Mouse (Mus musculus): ENCODE results near the gene Usp47. TPM values are rescaled to one million over a fixed set of nuclear protein-coding genes. Genes with fewer than 3 reads are reported as not detected.

Usp47 gene
- polyA plus RNA-seq (2016; fragmentation: Nextera tagmentation; extraction: Ambion mirVana), result 88.0 and 90.9 TPM in 2 replicates

GRCm38 (mm10) chr7:112023150-112023600 lies at the start of gene Usp47:
Gene Usp47 (plus strand): TSS chr7:112023504.
- Histone ChIP-seq H3K36me3 (replicated peaks) (peaks cover 6% of the 10 kb centered on the region), H3K9me3 (no peaks in the 10 kb centered on the region), H3K4me1 (peaks cover 28% of the 10 kb centered on the region), H3K4me3 (peak within 1 kb of the TSS; percentile 96), H3K27me3 (replicated peaks; ENCODE audit: low read depth, poor library complexity, severe bottlenecking) (no peaks in the 10 kb centered on the region), H3K27ac (replicated peaks) (peak within 1 kb of the TSS; percentile 99)
- DNase-seq (ENCODE audit: low spot score), result peak; percentile 92
- WGBS, result under 1% methylated on average over 54 of the region's 54 CpGs

- H3K27ac ChIP-seq (replicated peaks), result no peak overlapping the region
- H3K36me3 ChIP-seq (replicated peaks), result no peaks in the 10 kb centered on the region
- H3K27me3 ChIP-seq (replicated peaks; ENCODE audit: low read depth, poor library complexity, severe bottlenecking), result no peaks in the 10 kb centered on the region
- H3K9me3 ChIP-seq, result no peaks in the 10 kb centered on the region
- 72% methylated on average over 2 of the region's 2 CpGs for WGBS
- DNase-seq (ENCODE audit: low spot score), result no peak
- no peaks in the 10 kb centered on the region for H3K4me1 ChIP-seq
- no peak overlapping the region for H3K4me3 ChIP-seq
These were observed 46.9 kb upstream of the Usp47 start for GRCm38 (mm10) chr7:111976401-111976800.

GRCm38 (mm10) chr7:111977871-111978270 lies 45.4 kb upstream of the Usp47 start:
- no peak overlapping the region for H3K4me3 ChIP-seq
- WGBS, result 88% methylated on average over 3 of the region's 3 CpGs
- H3K9me3 ChIP-seq, result no peaks in the 10 kb centered on the region
- no peaks in the 10 kb centered on the region for H3K4me1 ChIP-seq
- no peaks in the 10 kb centered on the region for H3K36me3 ChIP-seq (replicated peaks)
- no peaks in the 10 kb centered on the region for H3K27me3 ChIP-seq (replicated peaks; ENCODE audit: low read depth, poor library complexity, severe bottlenecking)
- H3K27ac ChIP-seq (replicated peaks), result no peak overlapping the region
- DNase-seq (ENCODE audit: low spot score), result no peak

- H3K9me3 ChIP-seq, result no peaks in the 10 kb centered on the region
- H3K4me1 ChIP-seq, result no peaks in the 10 kb centered on the region
- H3K4me3 ChIP-seq, result no peak overlapping the region
- H3K36me3 ChIP-seq (replicated peaks), result no peaks in the 10 kb centered on the region
- WGBS, result 96% methylated on average over 15 of the region's 15 CpGs
- no peaks in the 10 kb centered on the region for H3K27me3 ChIP-seq (replicated peaks; ENCODE audit: low read depth, poor library complexity, severe bottlenecking)
- DNase-seq (ENCODE audit: low spot score), result no peak
- H3K27ac ChIP-seq (replicated peaks), result no peak overlapping the region
These were observed 41.0 kb upstream of the Usp47 start for GRCm38 (mm10) chr7:111982296-111982695.

GRCm38 (mm10) chr7:111984530-111984929 lies 38.8 kb upstream of the Usp47 start:
- Histone ChIP-seq H3K4me3 (no peak overlapping the region), H3K27ac (replicated peaks) (no peak overlapping the region), H3K9me3 (no peaks in the 10 kb centered on the region), H3K4me1 (no peaks in the 10 kb centered on the region), H3K36me3 (replicated peaks) (no peaks in the 10 kb centered on the region), H3K27me3 (replicated peaks; ENCODE audit: low read depth, poor library complexity, severe bottlenecking) (no peaks in the 10 kb centered on the region)
- 94% methylated on average over 3 of the region's 3 CpGs for WGBS
- DNase-seq (ENCODE audit: low spot score), result no peak

- H3K9me3 ChIP-seq, result no peaks in the 10 kb centered on the region
- no peak overlapping the region for H3K27ac ChIP-seq (replicated peaks)
- no peaks in the 10 kb centered on the region for H3K27me3 ChIP-seq (replicated peaks; ENCODE audit: low read depth, poor library complexity, severe bottlenecking)
- no peaks in the 10 kb centered on the region for H3K36me3 ChIP-seq (replicated peaks)
- DNase-seq (ENCODE audit: low spot score), result no peak
- no peaks in the 10 kb centered on the region for H3K4me1 ChIP-seq
- WGBS, result 83% methylated on average over 4 of the region's 4 CpGs
- no peak overlapping the region for H3K4me3 ChIP-seq
These were observed 38.0 kb upstream of the Usp47 start for GRCm38 (mm10) chr7:111985266-111985665.

GRCm38 (mm10) chr7:111986906-111987305 lies 36.4 kb upstream of the Usp47 start:
- no peak overlapping the region for H3K27ac ChIP-seq (replicated peaks)
- no peak overlapping the region for H3K4me3 ChIP-seq
- H3K36me3 ChIP-seq (replicated peaks), result no peaks in the 10 kb centered on the region
- H3K4me1 ChIP-seq, result no peaks in the 10 kb centered on the region
- no peaks in the 10 kb centered on the region for H3K27me3 ChIP-seq (replicated peaks; ENCODE audit: low read depth, poor library complexity, severe bottlenecking)
- DNase-seq (ENCODE audit: low spot score), result no peak
- no peaks in the 10 kb centered on the region for H3K9me3 ChIP-seq
- WGBS, result 73% methylated on average over 3 of the region's 3 CpGs

- Histone ChIP-seq H3K9me3 (0 out of 2 replicates have a peak, but pooled peaks cover 10% of the 10 kb centered on the region), H3K36me3 (replicated peaks) (no peaks in the 10 kb centered on the region), H3K27me3 (replicated peaks; ENCODE audit: low read depth, poor library complexity, severe bottlenecking) (no peaks in the 10 kb centered on the region), H3K4me1 (peaks cover 4% of the 10 kb centered on the region; the same call in 1 of the 2 replicates), H3K4me3 (no peak overlapping the region), H3K27ac (replicated peaks) (no peak overlapping the region)
- DNase-seq (ENCODE audit: low spot score), result peak; percentile 15
- WGBS, result 72% methylated on average over 2 of the region's 2 CpGs
These were observed 25.9 kb upstream of the Usp47 start for GRCm38 (mm10) chr7:111997441-111997840.

GRCm38 (mm10) chr7:111998446-111999004 lies 24.8 kb upstream of the Usp47 start:
- DNase-seq (ENCODE audit: low spot score), result no peak
- H3K4me3 ChIP-seq, result no peak overlapping the region

GRCm38 (mm10) chr7:111999376-111999775 lies 23.9 kb upstream of the Usp47 start:
- peaks cover 4% of the 10 kb centered on the region; the same call in 1 of the 2 replicates for H3K4me1 ChIP-seq
- H3K4me3 ChIP-seq, result no peak overlapping the region
- no peak overlapping the region for H3K27ac ChIP-seq (replicated peaks)
- H3K9me3 ChIP-seq, result 0 out of 2 replicates have a peak, but pooled peaks cover 11% of the 10 kb centered on the region
- no peaks in the 10 kb centered on the region for H3K27me3 ChIP-seq (replicated peaks; ENCODE audit: low read depth, poor library complexity, severe bottlenecking)
- no peak for DNase-seq (ENCODE audit: low spot score)
- H3K36me3 ChIP-seq (replicated peaks), result no peaks in the 10 kb centered on the region

More at GRCm38 (mm10) chr7:111998446-111999004, 24.8 kb upstream of the Usp47 start:
- WGBS, result 68% methylated on average over 6 of the region's 6 CpGs
- H3K27me3 ChIP-seq (replicated peaks; ENCODE audit: low read depth, poor library complexity, severe bottlenecking), result no peaks in the 10 kb centered on the region
- H3K27ac ChIP-seq (replicated peaks), result no peak overlapping the region
- 0 out of 2 replicates have a peak, but pooled peaks cover 11% of the 10 kb centered on the region for H3K9me3 ChIP-seq
- no peaks in the 10 kb centered on the region for H3K36me3 ChIP-seq (replicated peaks)
- peaks cover 4% of the 10 kb centered on the region; the same call in 1 of the 2 replicates for H3K4me1 ChIP-seq

GRCm38 (mm10) chr7:112000166-112000565 lies 23.1 kb upstream of the Usp47 start:
- H3K9me3 ChIP-seq, result 0 out of 2 replicates have a peak, but pooled peaks cover 11% of the 10 kb centered on the region
- no peaks in the 10 kb centered on the region for H3K36me3 ChIP-seq (replicated peaks)
- WGBS, result 82% methylated on average over 1 of the region's 1 CpGs
- peaks cover 4% of the 10 kb centered on the region; the same call in 1 of the 2 replicates for H3K4me1 ChIP-seq
- DNase-seq (ENCODE audit: low spot score), result no peak
- no peak overlapping the region for H3K27ac ChIP-seq (replicated peaks)
- H3K4me3 ChIP-seq, result no peak overlapping the region
- no peaks in the 10 kb centered on the region for H3K27me3 ChIP-seq (replicated peaks; ENCODE audit: low read depth, poor library complexity, severe bottlenecking)

GRCm38 (mm10) chr7:112010511-112010910 lies 12.8 kb upstream of the Usp47 start:
- Histone ChIP-seq H3K27ac (replicated peaks) (no peak overlapping the region), H3K36me3 (replicated peaks) (no peaks in the 10 kb centered on the region), H3K27me3 (replicated peaks; ENCODE audit: low read depth, poor library complexity, severe bottlenecking) (no peaks in the 10 kb centered on the region), H3K4me1 (no peaks in the 10 kb centered on the region; the same call in 1 of the 2 replicates), H3K9me3 (no peaks in the 10 kb centered on the region), H3K4me3 (no peak overlapping the region)
- DNase-seq (ENCODE audit: low spot score), result no peak
- WGBS, result 83% methylated on average over 2 of the region's 2 CpGs

GRCm38 (mm10) chr7:112010976-112011375 lies 12.3 kb upstream of the Usp47 start:
- 84% methylated on average over 4 of the region's 4 CpGs for WGBS
- Histone ChIP-seq H3K36me3 (replicated peaks) (no peaks in the 10 kb centered on the region), H3K9me3 (no peaks in the 10 kb centered on the region), H3K27ac (replicated peaks) (no peak overlapping the region), H3K27me3 (replicated peaks; ENCODE audit: low read depth, poor library complexity, severe bottlenecking) (no peaks in the 10 kb centered on the region), H3K4me1 (no peaks in the 10 kb centered on the region; the same call in 1 of the 2 replicates), H3K4me3 (no peak overlapping the region)
- DNase-seq (ENCODE audit: low spot score), result no peak
